Mouse (Mus musculus): ENCODE results near the gene Erc1. TPM values are rescaled to one million over a fixed set of nuclear protein-coding genes. Genes with fewer than 3 reads are reported as not detected.

Erc1 gene
- polyA plus RNA-seq, 1 experiment from 2014 or later: 6.5 TPM

DNA sequence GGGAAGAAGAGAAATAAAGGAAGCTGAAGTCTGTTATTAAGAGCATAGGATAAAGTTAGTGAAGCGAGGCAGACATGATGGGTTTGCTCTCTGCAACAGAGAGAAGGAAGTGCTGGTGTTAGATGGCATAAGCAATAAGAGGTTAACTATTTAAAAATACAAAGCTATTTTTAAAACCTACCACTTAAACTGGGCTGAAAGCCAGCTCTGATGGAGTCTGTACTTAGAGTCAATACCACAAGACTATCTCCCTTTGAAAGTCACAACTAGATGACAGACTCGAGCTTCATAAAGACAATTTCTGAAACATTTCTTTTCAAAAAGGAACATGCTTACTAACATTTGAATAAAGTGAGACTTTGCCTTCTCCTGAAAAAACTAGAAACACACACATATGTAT lies 134.0 kb downstream of the Erc1 start:
- no peak overlapping the region for H3K9ac ChIP-seq (ENCODE audit: low read length)
- H3K4me3 ChIP-seq (ENCODE audit: low read depth, low read length): no peak overlapping the region
- 57% methylated on average over 2 of the region's 2 CpGs for WGBS
- TF ChIP-seq EP300 (optimal IDR thresholded peaks at IDR 0.05): no peak
- TF ChIP-seq CTCF (IDR thresholded peaks at IDR 0.05; ENCODE audit: low read depth): no peak
- no peak overlapping the region for H3K4me2 ChIP-seq (replicated peaks; ENCODE audit: low read depth)
- H3K27me3 ChIP-seq (ENCODE audit: control insufficient read depth, insufficient read depth, low read length): no peaks in the 10 kb centered on the region
- DNase-seq (ENCODE audit: low spot score): no peak
- H3K27ac ChIP-seq (replicated peaks): no peak overlapping the region
- H3K36me3 ChIP-seq (ENCODE audit: control insufficient read depth, insufficient read depth, low read length): no peaks in the 10 kb centered on the region; the same call in 1 of the 2 replicates
- no peak for ATAC-seq (ENCODE audit: low FRiP score, low TSS enrichment)
- no peaks in the 10 kb centered on the region for H3K4me1 ChIP-seq (replicated peaks; ENCODE audit: control insufficient read depth, insufficient read depth)
- no peaks in the 10 kb centered on the region for H3K9me3 ChIP-seq (ENCODE audit: control insufficient read depth, low read length)

DNA sequence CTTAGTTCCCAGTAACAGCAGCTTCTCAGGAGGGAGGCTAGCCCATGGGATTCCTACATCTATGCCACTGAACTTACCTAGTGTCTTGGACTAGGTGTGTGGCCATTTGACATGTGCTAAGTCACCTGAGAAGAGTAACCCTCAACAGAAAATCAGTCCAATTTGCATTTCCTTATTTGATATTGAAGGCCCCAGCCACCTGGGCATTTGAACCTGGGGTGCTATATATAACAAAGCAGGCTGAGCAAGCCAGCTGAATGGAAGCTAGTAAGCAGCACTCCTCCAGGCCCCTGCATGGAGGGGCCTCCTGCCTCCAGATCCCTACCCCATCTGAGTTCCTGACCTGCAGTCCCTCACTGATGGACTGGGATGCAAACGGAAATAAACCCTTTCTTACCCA lies 135.5 kb downstream of the Erc1 start:
- DNase-seq (ENCODE audit: low spot score): no peak
- TF ChIP-seq EP300 (optimal IDR thresholded peaks at IDR 0.05) (no peak), CTCF (IDR thresholded peaks at IDR 0.05; ENCODE audit: low read depth) (no peak)
- Histone ChIP-seq H3K27ac (replicated peaks) (no peak overlapping the region), H3K4me2 (replicated peaks; ENCODE audit: low read depth) (no peak overlapping the region), H3K4me1 (replicated peaks; ENCODE audit: control insufficient read depth, insufficient read depth) (no peaks in the 10 kb centered on the region), H3K4me3 (ENCODE audit: low read depth, low read length) (no peak overlapping the region), H3K36me3 (ENCODE audit: control insufficient read depth, insufficient read depth, low read length) (no peaks in the 10 kb centered on the region), H3K9ac (ENCODE audit: low read length) (no peak overlapping the region), H3K9me3 (ENCODE audit: control insufficient read depth, low read length) (no peaks in the 10 kb centered on the region), H3K27me3 (ENCODE audit: control insufficient read depth, insufficient read depth, low read length) (no peaks in the 10 kb centered on the region)
- 71% methylated on average over 1 of the region's 1 CpGs for WGBS
- ATAC-seq (ENCODE audit: low FRiP score, low TSS enrichment): no peak

DNA sequence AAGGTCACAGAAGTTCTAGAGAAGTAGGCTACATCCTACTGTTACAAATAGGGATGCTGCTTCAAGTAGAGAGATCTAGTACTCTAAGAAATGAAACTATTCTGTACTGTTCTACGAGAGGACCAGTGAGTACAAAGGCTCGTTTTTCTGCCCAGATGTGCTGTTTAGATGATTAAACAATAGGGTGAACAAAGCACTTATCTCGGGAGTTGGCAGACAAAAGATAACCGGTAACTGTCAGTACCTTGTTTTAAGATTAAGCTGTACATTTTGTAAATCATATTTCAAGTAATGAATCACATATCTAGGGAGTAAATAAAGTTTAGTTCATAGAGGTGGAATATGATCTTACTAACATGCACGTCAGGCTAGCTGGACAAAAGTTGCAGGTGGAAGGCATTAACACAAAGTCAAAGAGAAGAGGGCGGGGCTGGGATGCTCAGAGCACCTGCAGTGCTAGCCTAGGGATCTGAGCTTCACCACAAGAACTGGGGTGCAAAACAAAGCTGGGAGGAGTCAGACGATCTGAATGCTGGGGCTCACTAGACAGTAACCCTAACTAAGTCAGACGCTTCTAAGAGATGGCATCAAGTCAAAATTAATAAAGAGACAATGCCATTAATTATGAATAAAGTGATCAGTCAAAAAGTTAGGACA lies 136.2 kb downstream of the Erc1 start:
- Histone ChIP-seq H3K9me3 (ENCODE audit: control insufficient read depth, low read length) (no peaks in the 10 kb centered on the region), H3K4me1 (replicated peaks; ENCODE audit: control insufficient read depth, insufficient read depth) (no peaks in the 10 kb centered on the region), H3K36me3 (ENCODE audit: control insufficient read depth, insufficient read depth, low read length) (no peaks in the 10 kb centered on the region), H3K4me2 (replicated peaks; ENCODE audit: low read depth) (no peak overlapping the region), H3K27me3 (ENCODE audit: control insufficient read depth, insufficient read depth, low read length) (no peaks in the 10 kb centered on the region), H3K27ac (replicated peaks) (no peak overlapping the region), H3K4me3 (ENCODE audit: low read depth, low read length) (no peak overlapping the region), H3K9ac (ENCODE audit: low read length) (no peak overlapping the region)
- ATAC-seq (ENCODE audit: low FRiP score, low TSS enrichment) (no peak), DNase-seq (ENCODE audit: low spot score) (no peak)
- TF ChIP-seq CTCF (IDR thresholded peaks at IDR 0.05; ENCODE audit: low read depth) (no peak), EP300 (optimal IDR thresholded peaks at IDR 0.05) (no peak)
- WGBS: 61% methylated on average over 8 of the region's 8 CpGs

DNA sequence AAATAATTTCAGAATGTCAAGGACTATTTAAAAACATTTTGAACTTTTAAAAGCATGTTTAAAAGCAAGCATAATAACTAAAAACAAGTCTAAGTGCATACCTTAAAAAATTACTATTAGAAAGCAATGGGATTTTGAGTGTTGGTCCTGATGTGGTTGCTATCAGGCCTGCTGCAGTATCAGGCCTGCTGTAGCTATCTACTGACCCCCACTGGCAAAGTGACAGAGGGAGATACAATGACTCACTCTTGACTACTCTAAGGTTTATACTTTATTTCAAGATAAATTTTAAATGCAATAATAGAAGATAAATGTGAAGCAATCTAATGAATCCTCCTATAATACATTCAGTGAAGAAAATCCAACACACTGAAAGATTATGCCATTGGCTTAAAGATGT lies 138.4 kb downstream of the Erc1 start:
- Histone ChIP-seq H3K36me3 (ENCODE audit: control insufficient read depth, insufficient read depth, low read length) (no peaks in the 10 kb centered on the region), H3K9me3 (ENCODE audit: control insufficient read depth, low read length) (no peaks in the 10 kb centered on the region), H3K27ac (replicated peaks) (no peak overlapping the region), H3K4me2 (replicated peaks; ENCODE audit: low read depth) (no peak overlapping the region), H3K4me1 (replicated peaks; ENCODE audit: control insufficient read depth, insufficient read depth) (no peaks in the 10 kb centered on the region), H3K27me3 (ENCODE audit: control insufficient read depth, insufficient read depth, low read length) (no peaks in the 10 kb centered on the region), H3K4me3 (ENCODE audit: low read depth, low read length) (no peak overlapping the region), H3K9ac (ENCODE audit: low read length) (no peak overlapping the region)
- no peak for ATAC-seq (ENCODE audit: low FRiP score, low TSS enrichment)
- no peak for DNase-seq (ENCODE audit: low spot score)
- TF ChIP-seq EP300 (optimal IDR thresholded peaks at IDR 0.05) (no peak), CTCF (IDR thresholded peaks at IDR 0.05; ENCODE audit: low read depth) (peak; percentile 69)

DNA sequence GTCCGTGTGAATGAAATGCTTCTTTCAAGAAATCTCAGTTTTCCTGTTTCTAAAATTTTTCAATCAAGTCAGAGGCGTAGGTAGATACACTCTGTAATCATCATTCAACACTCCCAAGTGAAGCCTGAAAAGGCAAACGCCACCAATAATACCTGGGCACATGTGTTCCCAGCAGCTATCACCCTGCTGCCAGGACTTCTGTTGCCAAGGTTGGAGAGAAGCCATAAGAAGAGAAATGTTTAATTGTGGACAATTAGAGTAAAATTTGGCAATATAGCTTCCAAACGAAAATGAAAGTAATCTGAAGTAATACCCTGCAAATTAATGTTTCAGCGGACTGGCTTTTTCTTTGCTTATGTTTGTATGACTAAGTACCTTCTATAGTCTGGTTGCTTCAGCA lies 140.1 kb downstream of the Erc1 start:
- Histone ChIP-seq H3K9ac (ENCODE audit: low read length) (no peak overlapping the region), H3K27me3 (ENCODE audit: control insufficient read depth, insufficient read depth, low read length) (no peaks in the 10 kb centered on the region), H3K27ac (replicated peaks) (no peak overlapping the region), H3K36me3 (ENCODE audit: control insufficient read depth, insufficient read depth, low read length) (no peaks in the 10 kb centered on the region), H3K4me2 (replicated peaks; ENCODE audit: low read depth) (no peak overlapping the region), H3K9me3 (ENCODE audit: control insufficient read depth, low read length) (no peaks in the 10 kb centered on the region), H3K4me3 (ENCODE audit: low read depth, low read length) (no peak overlapping the region), H3K4me1 (replicated peaks; ENCODE audit: control insufficient read depth, insufficient read depth) (no peaks in the 10 kb centered on the region)
- 85% methylated on average over 5 of the region's 5 CpGs for WGBS
- no peak for DNase-seq (ENCODE audit: low spot score)
- TF ChIP-seq EP300 (optimal IDR thresholded peaks at IDR 0.05) (no peak), CTCF (IDR thresholded peaks at IDR 0.05; ENCODE audit: low read depth) (no peak)
- ATAC-seq (ENCODE audit: low FRiP score, low TSS enrichment): no peak

DNA sequence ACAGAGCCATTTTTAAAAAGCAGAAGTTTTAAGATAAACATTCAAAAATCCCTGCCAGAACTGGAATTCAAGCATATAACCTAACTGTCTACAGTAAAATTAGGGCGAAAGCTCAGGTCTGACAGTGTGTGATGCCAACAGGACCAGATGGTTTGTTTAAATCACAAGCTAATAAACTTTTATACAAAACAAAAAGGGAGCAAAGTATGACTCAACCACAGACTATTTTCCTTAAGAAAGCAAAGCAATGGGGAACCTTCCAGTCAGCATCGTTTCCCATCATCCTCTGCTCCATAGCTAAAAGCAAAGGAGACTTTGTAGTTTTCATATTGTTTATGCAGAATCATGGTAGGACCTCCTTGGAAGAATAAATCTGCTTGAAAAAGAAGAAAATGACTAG lies 143.1 kb downstream of the Erc1 start:
- H3K27me3 ChIP-seq (ENCODE audit: control insufficient read depth, insufficient read depth, low read length): no peaks in the 10 kb centered on the region
- H3K36me3 ChIP-seq (ENCODE audit: control insufficient read depth, insufficient read depth, low read length): no peaks in the 10 kb centered on the region
- H3K4me2 ChIP-seq (replicated peaks; ENCODE audit: low read depth): no peak overlapping the region
- DNase-seq (ENCODE audit: low spot score) (no peak), ATAC-seq (ENCODE audit: low FRiP score, low TSS enrichment) (no peak)
- no peaks in the 10 kb centered on the region for H3K9me3 ChIP-seq (ENCODE audit: control insufficient read depth, low read length)
- no peak overlapping the region for H3K27ac ChIP-seq (replicated peaks)
- 61% methylated on average over 2 of the region's 2 CpGs for WGBS
- TF ChIP-seq CTCF (IDR thresholded peaks at IDR 0.05; ENCODE audit: low read depth) (no peak), EP300 (optimal IDR thresholded peaks at IDR 0.05) (no peak)
- H3K9ac ChIP-seq (ENCODE audit: low read length): no peak overlapping the region
- no peak overlapping the region for H3K4me3 ChIP-seq (ENCODE audit: low read depth, low read length)
- H3K4me1 ChIP-seq (replicated peaks; ENCODE audit: control insufficient read depth, insufficient read depth): no peaks in the 10 kb centered on the region

Measured in stomach, postnatal 0 days (tissue).